Mouse (Mus musculus) midbrain, embryonic 10.5 days (tissue): ENCODE data around the gene Phyhipl. TPM values are rescaled to one million over a fixed set of nuclear protein-coding genes. Genes with fewer than 3 reads are reported as not detected.

Experiments
- DNase-seq: peaks from one replicate; pipeline ENCODE4 v3.0.0-alpha.2; 2017; ENCODE audit warnings: low spot score
- H3K27ac ChIP-seq: fragments of 300-500 bp; sonication (generic); replicated peaks from 2 replicates; pipeline ENCODE4 v1.5.1; 2016; ENCODE audit warnings: mild to moderate bottlenecking
- H3K27me3 ChIP-seq: fragments of 300-500 bp; sonication (generic); 2 replicates; pipeline ENCODE4 v1.6.1; 2016; ENCODE audit warnings: low read depth, mild to moderate bottlenecking; ENCODE audit not compliant: poor library complexity, severe bottlenecking
- H3K36me3 ChIP-seq: fragments of 300-500 bp; sonication (generic); 2 replicates; pipeline ENCODE4 v1.6.1; 2016; ENCODE audit warnings: mild to moderate bottlenecking, moderate library complexity
- H3K4me1 ChIP-seq: fragments of 300-500 bp; sonication (generic); 2 replicates; pipeline ENCODE4 v1.6.1; 2016
- H3K4me3 ChIP-seq: fragments of 300-500 bp; sonication (generic); 2 replicates; pipeline ENCODE4 v1.5.1; 2016; ENCODE audit warnings: mild to moderate bottlenecking, moderate library complexity
- H3K9me3 ChIP-seq: fragments of 300-500 bp; sonication (generic); replicated peaks from 2 replicates; pipeline ENCODE4 v1.6.1; 2016; ENCODE audit warnings: mild to moderate bottlenecking
- WGBS: fragments of 180-500 bp; shearing (Covaris S2); methylation state at CpG from one replicate; pipeline ENCODE4 v1.1.7; 2016; 5-methylcytosine and 5-hydroxymethylcytosine counted together
- polyA plus RNA-seq: library from polyadenylated mRNA; unstranded; fragments of >200 nt; fragmentation: Nextera tagmentation; extraction: Ambion mirVana; gene quantifications from 2 replicates; pipeline ENCODE4 v1.2.1, GENCODE M21; 2016

Phyhipl gene
- polyA plus RNA-seq, 1 experiment from 2014 or later, result 19.8 TPM

GRCm38 (mm10) chr10:70514848-70515247 lies 140.9 kb downstream of the Phyhipl start:
- Histone ChIP-seq H3K4me3 (no peak overlapping the region), H3K36me3 (no peaks in the 10 kb centered on the region), H3K27ac (no peak overlapping the region), H3K4me1 (peaks cover 10% of the 10 kb centered on the region), H3K9me3 (no peaks in the 10 kb centered on the region), H3K27me3 (peaks cover 8% of the 10 kb centered on the region; the same call in 1 of the 2 replicates)
- WGBS, result 89% methylated on average over 9 of the region's 9 CpGs
- DNase-seq, result no peak

DNA sequence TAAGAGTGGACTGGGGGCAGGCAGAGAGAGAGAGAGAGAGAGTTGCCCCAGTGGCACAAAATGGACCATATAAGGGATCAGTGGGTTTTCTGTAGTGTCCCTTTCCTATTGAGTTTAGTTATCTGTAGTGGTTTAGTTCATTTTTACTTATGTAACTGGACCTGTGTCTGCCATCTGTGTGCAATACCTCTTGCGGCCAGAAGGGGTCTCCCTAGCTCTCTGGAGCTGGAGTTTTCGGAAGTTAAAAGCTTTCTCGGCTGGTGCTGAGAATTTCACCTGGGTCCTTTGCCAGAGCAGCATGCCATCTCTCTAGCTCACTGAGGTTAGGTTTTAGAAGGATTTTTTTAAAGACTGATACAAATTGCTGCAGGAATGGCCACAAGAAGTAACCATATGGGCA lies 147.9 kb downstream of the Phyhipl start:
- WGBS, result 85% methylated on average over 3 of the region's 3 CpGs
- Histone ChIP-seq H3K9me3 (peaks cover 13% of the 10 kb centered on the region; the same call in 1 of the 2 replicates), H3K4me3 (no peak overlapping the region), H3K27ac (no peak overlapping the region), H3K27me3 (no peaks in the 10 kb centered on the region), H3K36me3 (peaks cover 4% of the 10 kb centered on the region; the same call in 1 of the 2 replicates), H3K4me1 (peaks cover 13% of the 10 kb centered on the region)
- DNase-seq, result no peak

Other genes with a start within 250 kb of the Phyhipl start
- 13.3 and 16.5 TPM in 2 replicates for gene Fam13c, start 215.5 kb downstream of the Phyhipl start, polyA plus RNA-seq